Mouse (Mus musculus): ENCODE data around the gene Bhlha15. TPM values are rescaled to one million over a fixed set of nuclear protein-coding genes. Genes with fewer than 3 reads are reported as not detected.

The Bhlha15 gene
- 0.14 and 0.18 TPM in 2 replicates for polyA plus RNA-seq (2012; rRNA removed)

GRCm38 (mm10) chr5:144189950-144190583, at the start of gene Bhlha15:
TSS of gene Bhlha15 (plus strand) at chr5:144190286.

GRCm38 (mm10) chr5:144223503-144223862, 33.4 kb downstream of the Bhlha15 start, which contains the start of gene Tecpr1:
TSS of gene Tecpr1 (minus strand) at chr5:144223615.

Other genes starting within 250 kb of the Bhlha15 start
- 56.6 and 62.3 TPM in 2 replicates for gene Ccz1, start 175.4 kb upstream of the Bhlha15 start, polyA plus RNA-seq (2012; rRNA removed)
- gene Ocm, start 163.6 kb upstream of the Bhlha15 start, polyA plus RNA-seq (2012; rRNA removed): 0.44 TPM in 1 of 2 replicates, not detected in the other
- 13.3 and 14.6 TPM in 2 replicates for gene Lmtk2, start 89.8 kb upstream of the Bhlha15 start, polyA plus RNA-seq (2012; rRNA removed)
- gene Tecpr1, start 33.3 kb downstream of the Bhlha15 start, polyA plus RNA-seq (2012; rRNA removed): 58.9 and 61.2 TPM in 2 replicates
- gene Bri3, start 54.2 kb downstream of the Bhlha15 start, polyA plus RNA-seq (2012; rRNA removed): 108 and 120 TPM in 2 replicates
- 0.77 and 2.1 TPM in 2 replicates for gene Baiap2l1, start 167.8 kb downstream of the Bhlha15 start, polyA plus RNA-seq (2012; rRNA removed)

All from central nervous system, embryonic 14 days (tissue).